Mouse (Mus musculus): ENCODE measurements around the gene Ccdc40. TPM values are rescaled to one million over a fixed set of nuclear protein-coding genes. Genes with fewer than 3 reads are reported as not detected.

The Ccdc40 gene
- polyA plus RNA-seq, 1 experiment from 2014 or later = 1.4 TPM

GRCm38 (mm10) chr11:119189319-119189718 lies 39.1 kb upstream of the Ccdc40 start:
- no peaks in the 10 kb centered on the region for H3K36me3 ChIP-seq (ENCODE audit: control insufficient read depth, insufficient read depth, low read length)
- H3K9ac ChIP-seq (ENCODE audit: low read depth, low read length) = no peak overlapping the region
- no peaks in the 10 kb centered on the region for H3K9me3 ChIP-seq (ENCODE audit: control insufficient read depth, low read length)
- H3K4me1 ChIP-seq (ENCODE audit: control insufficient read depth, insufficient read depth, low read length) = peaks cover 47% of the 10 kb centered on the region
- no peak overlapping the region for H3K4me3 ChIP-seq (ENCODE audit: low read length)
- H3K27ac ChIP-seq (ENCODE audit: low read length) = no peak overlapping the region
- WGBS = 91% methylated on average over 3 of the region's 3 CpGs
- H3K4me2 ChIP-seq (ENCODE audit: low read depth, low read length) = no peak overlapping the region
- H3K27me3 ChIP-seq (replicated peaks; ENCODE audit: control insufficient read depth, insufficient read depth, low read length) = no peaks in the 10 kb centered on the region
- ATAC-seq = no peak

GRCm38 (mm10) chr11:119190498-119190897 lies 37.9 kb upstream of the Ccdc40 start:
- 0 out of 2 replicates have a peak overlapping the region, but pooled peaks have one; percentile 33 for H3K9ac ChIP-seq (ENCODE audit: low read depth, low read length)
- ATAC-seq = peak; percentile 53
- peaks cover 40% of the 10 kb centered on the region for H3K4me1 ChIP-seq (ENCODE audit: control insufficient read depth, insufficient read depth, low read length)
- no peak overlapping the region for H3K4me2 ChIP-seq (ENCODE audit: low read depth, low read length)
- no peaks in the 10 kb centered on the region for H3K27me3 ChIP-seq (replicated peaks; ENCODE audit: control insufficient read depth, insufficient read depth, low read length)
- no peak overlapping the region for H3K4me3 ChIP-seq (ENCODE audit: low read length)
- H3K27ac ChIP-seq (ENCODE audit: low read length) = no peak overlapping the region
- H3K36me3 ChIP-seq (ENCODE audit: control insufficient read depth, insufficient read depth, low read length) = no peaks in the 10 kb centered on the region
- WGBS = 18% methylated on average over 11 of the region's 11 CpGs
- no peaks in the 10 kb centered on the region for H3K9me3 ChIP-seq (ENCODE audit: control insufficient read depth, low read length)

GRCm38 (mm10) chr11:119191606-119192081 lies 36.7 kb upstream of the Ccdc40 start:
- Histone ChIP-seq H3K4me3 (ENCODE audit: low read length) (no peak overlapping the region), H3K4me1 (ENCODE audit: control insufficient read depth, insufficient read depth, low read length) (peaks cover 38% of the 10 kb centered on the region), H3K9me3 (ENCODE audit: control insufficient read depth, low read length) (no peaks in the 10 kb centered on the region), H3K9ac (ENCODE audit: low read depth, low read length) (peak overlapping the region; percentile 41; the same call in 1 of the 2 replicates), H3K36me3 (ENCODE audit: control insufficient read depth, insufficient read depth, low read length) (no peaks in the 10 kb centered on the region), H3K27ac (ENCODE audit: low read length) (no peak overlapping the region), H3K27me3 (replicated peaks; ENCODE audit: control insufficient read depth, insufficient read depth, low read length) (no peaks in the 10 kb centered on the region), H3K4me2 (ENCODE audit: low read depth, low read length) (no peak overlapping the region)
- no peak for ATAC-seq
- WGBS = 76% methylated on average over 9 of the region's 9 CpGs

- Histone ChIP-seq H3K27ac (ENCODE audit: low read length) (0 out of 2 replicates have a peak overlapping the region, but pooled peaks have one; percentile 21), H3K36me3 (ENCODE audit: control insufficient read depth, insufficient read depth, low read length) (no peaks in the 10 kb centered on the region), H3K9ac (ENCODE audit: low read depth, low read length) (peak overlapping the region; percentile 41; the same call in 1 of the 2 replicates), H3K27me3 (replicated peaks; ENCODE audit: control insufficient read depth, insufficient read depth, low read length) (no peaks in the 10 kb centered on the region), H3K9me3 (ENCODE audit: control insufficient read depth, low read length) (no peaks in the 10 kb centered on the region), H3K4me3 (ENCODE audit: low read length) (no peak overlapping the region), H3K4me1 (ENCODE audit: control insufficient read depth, insufficient read depth, low read length) (peaks cover 33% of the 10 kb centered on the region), H3K4me2 (ENCODE audit: low read depth, low read length) (no peak overlapping the region)
- ATAC-seq = 0 out of 2 replicates have a peak, but pooled peaks have one; percentile 18
- 67% methylated on average over 5 of the region's 5 CpGs for WGBS
Measured at GRCm38 (mm10) chr11:119192176-119192575, 36.2 kb upstream of the Ccdc40 start.

- H3K36me3 ChIP-seq (ENCODE audit: control insufficient read depth, insufficient read depth, low read length) = no peaks in the 10 kb centered on the region
- H3K4me1 ChIP-seq (ENCODE audit: control insufficient read depth, insufficient read depth, low read length) = peaks cover 30% of the 10 kb centered on the region
- 65% methylated on average over 9 of the region's 9 CpGs for WGBS
- no peak overlapping the region for H3K4me3 ChIP-seq (ENCODE audit: low read length)
- H3K4me2 ChIP-seq (ENCODE audit: low read depth, low read length) = no peak overlapping the region
- no peaks in the 10 kb centered on the region for H3K9me3 ChIP-seq (ENCODE audit: control insufficient read depth, low read length)
- 0 out of 2 replicates have a peak overlapping the region, but pooled peaks have one; percentile 21 for H3K27ac ChIP-seq (ENCODE audit: low read length)
- ATAC-seq = no peak
- H3K9ac ChIP-seq (ENCODE audit: low read depth, low read length) = no peak overlapping the region; the same call in 1 of the 2 replicates
- H3K27me3 ChIP-seq (replicated peaks; ENCODE audit: control insufficient read depth, insufficient read depth, low read length) = no peaks in the 10 kb centered on the region
Measured at GRCm38 (mm10) chr11:119192605-119193004, 35.8 kb upstream of the Ccdc40 start.

GRCm38 (mm10) chr11:119197618-119198563 lies 30.5 kb upstream of the Ccdc40 start:
- no peak for ATAC-seq
- H3K9ac ChIP-seq (ENCODE audit: low read depth, low read length) = no peak overlapping the region; the same call in 1 of the 2 replicates
- H3K9me3 ChIP-seq (ENCODE audit: control insufficient read depth, low read length) = no peaks in the 10 kb centered on the region
- no peak overlapping the region; the same call in 1 of the 2 replicates for H3K27ac ChIP-seq (ENCODE audit: low read length)
- H3K4me1 ChIP-seq (ENCODE audit: control insufficient read depth, insufficient read depth, low read length) = peaks cover 6% of the 10 kb centered on the region
- no peaks in the 10 kb centered on the region for H3K36me3 ChIP-seq (ENCODE audit: control insufficient read depth, insufficient read depth, low read length)
- H3K27me3 ChIP-seq (replicated peaks; ENCODE audit: control insufficient read depth, insufficient read depth, low read length) = no peaks in the 10 kb centered on the region
- 86% methylated on average over 18 of the region's 18 CpGs for WGBS
- no peak overlapping the region for H3K4me2 ChIP-seq (ENCODE audit: low read depth, low read length)
- H3K4me3 ChIP-seq (ENCODE audit: low read length) = no peak overlapping the region

GRCm38 (mm10) chr11:119198564-119199232 lies 29.7 kb upstream of the Ccdc40 start:
- WGBS = 58% methylated on average over 25 of the region's 26 CpGs
- Histone ChIP-seq H3K27me3 (replicated peaks; ENCODE audit: control insufficient read depth, insufficient read depth, low read length) (no peaks in the 10 kb centered on the region), H3K4me2 (ENCODE audit: low read depth, low read length) (no peak overlapping the region), H3K36me3 (ENCODE audit: control insufficient read depth, insufficient read depth, low read length) (no peaks in the 10 kb centered on the region), H3K27ac (ENCODE audit: low read length) (no peak overlapping the region; the same call in 1 of the 2 replicates), H3K4me3 (ENCODE audit: low read length) (no peak overlapping the region), H3K4me1 (ENCODE audit: control insufficient read depth, insufficient read depth, low read length) (peaks cover 6% of the 10 kb centered on the region), H3K9ac (ENCODE audit: low read depth, low read length) (no peak overlapping the region; the same call in 1 of the 2 replicates), H3K9me3 (ENCODE audit: control insufficient read depth, low read length) (no peaks in the 10 kb centered on the region)
- ATAC-seq = no peak

GRCm38 (mm10) chr11:119199233-119199601 lies 29.2 kb upstream of the Ccdc40 start:
- Histone ChIP-seq H3K4me2 (ENCODE audit: low read depth, low read length) (no peak overlapping the region), H3K4me3 (ENCODE audit: low read length) (no peak overlapping the region), H3K36me3 (ENCODE audit: control insufficient read depth, insufficient read depth, low read length) (no peaks in the 10 kb centered on the region), H3K27me3 (replicated peaks; ENCODE audit: control insufficient read depth, insufficient read depth, low read length) (no peaks in the 10 kb centered on the region), H3K9me3 (ENCODE audit: control insufficient read depth, low read length) (no peaks in the 10 kb centered on the region), H3K27ac (ENCODE audit: low read length) (no peak overlapping the region), H3K4me1 (ENCODE audit: control insufficient read depth, insufficient read depth, low read length) (peaks cover 6% of the 10 kb centered on the region), H3K9ac (ENCODE audit: low read depth, low read length) (no peak overlapping the region)
- WGBS = 85% methylated on average over 4 of the region's 4 CpGs
- ATAC-seq = no peak

GRCm38 (mm10) chr11:119203423-119203822 lies 24.9 kb upstream of the Ccdc40 start:
- Histone ChIP-seq H3K4me2 (ENCODE audit: low read depth, low read length) (no peak overlapping the region), H3K27me3 (replicated peaks; ENCODE audit: control insufficient read depth, insufficient read depth, low read length) (no peaks in the 10 kb centered on the region), H3K9ac (ENCODE audit: low read depth, low read length) (no peak overlapping the region), H3K9me3 (ENCODE audit: control insufficient read depth, low read length) (no peaks in the 10 kb centered on the region), H3K4me3 (ENCODE audit: low read length) (no peak overlapping the region), H3K4me1 (ENCODE audit: control insufficient read depth, insufficient read depth, low read length) (peaks cover 6% of the 10 kb centered on the region), H3K27ac (ENCODE audit: low read length) (no peak overlapping the region), H3K36me3 (ENCODE audit: control insufficient read depth, insufficient read depth, low read length) (peaks cover 14% of the 10 kb centered on the region; the same call in 1 of the 2 replicates)
- peak; percentile 21; the same call in 1 of the 2 replicates for ATAC-seq
- WGBS = 58% methylated on average over 5 of the region's 5 CpGs
